Mouse (Mus musculus): Measurements from ENCODE around the gene Ndufs3.

- TF ChIP-seq GATA1 (IDR thresholded peaks at IDR 0.05; ENCODE audit: borderline replicate concordance, low read length) = no peak
- TF ChIP-seq FLI1 (IDR thresholded peaks at IDR 0.05; ENCODE audit: low read length) = no peak
Observed at GRCm38 (mm10) chr2:90846955-90847680, 57.5 kb downstream of the Ndufs3 start, which contains the start of gene Mtch2.

Measured in megakaryocyte, embryonic 14.5 days (primary cell).